Mouse (Mus musculus) central nervous system, embryonic 14 days (tissue): Measurements from ENCODE around the gene Gm14408. TPM values are rescaled to one million over a fixed set of nuclear protein-coding genes. Genes with fewer than 3 reads are reported as not detected.

ENCODE experiments used
- polyA plus RNA-seq: library from polyadenylated mRNA; depleted of rRNA; stranded (reverse); fragments of >200 nt; gene quantifications from 2 replicates; pipeline ENCODE4 v1.2.3, GENCODE M21; 2012; rRNA removed

The Gm14408 gene
- polyA plus RNA-seq, result not detected in 2 replicates

DNA sequence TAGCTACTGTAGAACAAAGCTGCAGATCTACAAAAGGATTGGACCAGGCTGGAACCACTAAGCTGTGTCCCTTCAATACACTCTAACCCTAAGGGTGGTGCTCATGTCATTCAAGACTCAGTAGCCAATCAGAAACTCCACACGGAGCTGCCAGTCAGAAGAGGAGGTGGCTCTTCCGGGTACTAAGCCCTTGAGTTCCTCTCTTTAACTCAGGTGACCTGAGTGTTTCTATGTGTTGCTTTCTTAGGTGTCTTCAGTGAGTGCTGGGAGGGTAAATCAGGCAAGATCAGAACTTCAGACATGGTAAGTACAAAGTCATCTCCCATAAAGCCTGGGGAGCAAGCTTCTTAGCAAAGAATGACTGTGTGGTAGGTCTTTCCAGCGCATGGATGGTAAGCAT, at the start of gene Gm14408:
Gene Gm14408 (plus strand): TSS at position 301 of the 400 bp plus-strand sequence.

GRCm38 (mm10) chr2:176798312-176798711, 32.6 kb upstream of the Gm14408 start, which contains the start of gene Gm14295:
Gm14295 (plus strand) TSS chr2:176798612.

Other genes with a start within 250 kb of the Gm14408 start
- gene Gm14308, start 194.8 kb upstream of the Gm14408 start, polyA plus RNA-seq, result 8.0 and 8.3 TPM in 2 replicates
- gene Zfp973, start 160.6 kb upstream of the Gm14408 start, polyA plus RNA-seq, result 8.7 TPM in 2 replicates
- gene Gm14305, start 122.8 kb upstream of the Gm14408 start, polyA plus RNA-seq, result 23.8 and 24.1 TPM in 2 replicates
- 7.1 and 7.4 TPM in 2 replicates for gene Gm14295, start 32.5 kb upstream of the Gm14408 start, polyA plus RNA-seq
- 9.9 and 10.2 TPM in 2 replicates for gene Gm14296, start 96.7 kb downstream of the Gm14408 start, polyA plus RNA-seq
- gene Gm14419, start 169.8 kb downstream of the Gm14408 start, polyA plus RNA-seq, result 2.7 and 2.9 TPM in 2 replicates
- gene Gm14401, start 243.2 kb downstream of the Gm14408 start, polyA plus RNA-seq, result not detected in 2 replicates